Comparison of ENCODE assay signal across 8 mouse cellular contexts in genomic region chr7:78826682-78827385, GRCm38 (mm10). TPM values are rescaled to one million over a fixed set of nuclear protein-coding genes. Genes with fewer than 3 reads are reported as not detected.
DNase-seq lines count a peak whose midpoint lies in the region; ATAC-seq lines count a peak whose summit lies in the region.

No protein-coding gene starts in this region.

- no peak for DNase-seq in frontal cortex, adult 2 months (ENCODE audit: extremely low spot score in 1 of 2, low spot score in 1 of 2)
- DNase-seq in right cerebral cortex, postnatal 14 days = peak; percentile 19
- DNase-seq in right cerebral cortex, adult 2 months (ENCODE audit: low spot score in 2 of 2) = no peak
- DNase-seq in lung, postnatal 36 days = peak; percentile 14
- DNase-seq in thymus, postnatal 0 days (ENCODE audit: low spot score) = peak; percentile 59
- no peak for DNase-seq in T-cell, adult 2 months (ENCODE audit: low spot score)
- no peak for DNase-seq in ovary, adult 18-20 months (ENCODE audit: low spot score)

- ATAC-seq in frontal cortex, adult (ENCODE audit: low TSS enrichment) = peak; percentile 47

RNA-seq across cellular contexts. Expression of gene Det1, which starts 20.2 kb away (rescaled TPM):
- polyA plus RNA-seq in frontal cortex, adult 2 months (2012; rRNA removed) = 6.5 and 7.0 TPM in 2 replicates
- 21.4 and 22.5 TPM in 2 replicates for polyA plus RNA-seq in thymus, postnatal 0 days (2015; fragmentation: Nextera tagmentation; extraction: Ambion mirVana)

RNA-seq across cellular contexts. Expression of gene Mrpl46, which starts 43.5 kb away (rescaled TPM):
- polyA plus RNA-seq in frontal cortex, adult 2 months (2012; rRNA removed) = 34.9 and 35.3 TPM in 2 replicates
- 87.7 and 89.1 TPM in 2 replicates for polyA plus RNA-seq in thymus, postnatal 0 days (2015; fragmentation: Nextera tagmentation; extraction: Ambion mirVana)

RNA-seq across cellular contexts. Expression of gene Mrps11, which starts 43.9 kb away (rescaled TPM):
- polyA plus RNA-seq in frontal cortex, adult 2 months (2012; rRNA removed) = 64.7 and 66.4 TPM in 2 replicates
- 84.2 and 88.0 TPM in 2 replicates for polyA plus RNA-seq in thymus, postnatal 0 days (2015; fragmentation: Nextera tagmentation; extraction: Ambion mirVana)

Comparison
In these comparisons a context has a peak if more than half of its experiments do, and no peak if none do; other contexts are left out.
1. DNase-seq: peak in right cerebral cortex, postnatal 14 days (single experiment), lung, postnatal 36 days (single experiment) and thymus, postnatal 0 days (single experiment); none in frontal cortex, adult 2 months (0 of 2), right cerebral cortex, adult 2 months (0 of 2), T-cell, adult 2 months (single experiment) and ovary, adult 18-20 months (single experiment).